Mouse (Mus musculus) megakaryocyte-erythroid progenitor cell, adult 5 weeks (primary cell): Measurements from ENCODE around the gene Olfr1056. TPM values are rescaled to one million over a fixed set of nuclear protein-coding genes. Genes with fewer than 3 reads are reported as not detected.

Source experiments
- polyA plus RNA-seq: library from polyadenylated mRNA; stranded (reverse); fragments of >175 nt; gene quantifications from 2 replicates; pipeline ENCODE4 v1.2.3, GENCODE M21; 2012

The Olfr1056 gene
- polyA plus RNA-seq: not detected in 2 replicates

DNA sequence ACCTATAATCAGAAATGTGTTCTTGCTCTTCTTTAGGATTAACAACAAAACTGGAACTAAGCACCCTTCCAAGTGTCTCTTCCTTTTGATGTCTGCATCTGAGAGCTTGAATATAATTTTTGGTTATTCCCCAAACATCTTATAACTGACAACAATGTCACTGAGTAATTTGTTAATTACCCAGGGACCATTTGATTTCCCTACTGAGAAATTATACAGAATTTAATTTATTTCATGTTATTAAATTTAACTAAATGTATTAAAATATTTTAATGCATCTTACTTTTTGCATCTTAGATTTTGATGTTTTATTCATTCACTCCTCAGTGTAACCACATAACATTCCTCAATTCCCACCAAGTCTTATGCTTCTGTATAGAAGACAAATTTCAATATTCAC is at the start of gene Olfr1056:
Gene Olfr1056 (minus strand): TSS at position 101 of the 400 bp plus-strand sequence.

DNA sequence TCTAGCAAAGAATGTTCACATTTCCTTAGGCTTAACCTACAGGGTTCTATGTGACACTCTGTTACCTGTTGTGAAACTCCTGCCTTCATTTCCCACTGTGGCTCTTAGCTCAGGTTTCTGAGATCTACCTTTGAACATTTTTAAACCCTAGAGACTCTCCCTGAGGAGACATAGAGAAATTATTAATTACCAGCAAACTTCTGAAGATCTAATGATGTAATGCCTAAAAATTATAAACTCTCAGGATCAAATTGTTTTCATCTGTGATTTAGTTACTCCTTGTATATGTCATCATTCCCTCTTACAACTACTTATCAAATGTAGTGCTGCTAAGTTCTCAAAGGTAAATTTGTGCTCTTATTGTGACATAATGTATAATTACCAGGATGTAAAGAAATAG is 26.2 kb upstream of the Olfr1056 start, which contains the start of gene Olfr1058:
Gene Olfr1058 (minus strand): TSS at position 101 of the 400 bp plus-strand sequence.

DNA sequence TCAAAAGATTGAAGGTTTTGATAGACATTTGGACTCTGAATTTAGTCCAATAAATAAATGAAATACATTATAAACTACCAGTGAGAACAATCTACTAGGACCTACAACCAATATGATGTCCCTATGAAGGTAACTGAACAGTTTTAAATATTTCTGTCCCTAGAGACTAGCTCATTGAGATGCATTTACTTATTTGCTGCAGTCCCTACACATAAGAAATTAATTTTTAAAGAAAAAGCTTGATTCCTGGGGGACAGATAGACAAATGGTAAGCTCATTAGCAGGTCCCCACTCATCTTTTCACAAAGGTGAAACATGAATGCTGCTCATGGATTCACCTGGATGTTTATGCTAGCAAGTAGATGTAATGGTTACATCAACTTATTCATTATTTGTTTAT is 16.0 kb upstream of the Olfr1056 start, which contains the start of gene Olfr1057:
Gene Olfr1057 (minus strand): TSS at position 101 of the 400 bp plus-strand sequence.

DNA sequence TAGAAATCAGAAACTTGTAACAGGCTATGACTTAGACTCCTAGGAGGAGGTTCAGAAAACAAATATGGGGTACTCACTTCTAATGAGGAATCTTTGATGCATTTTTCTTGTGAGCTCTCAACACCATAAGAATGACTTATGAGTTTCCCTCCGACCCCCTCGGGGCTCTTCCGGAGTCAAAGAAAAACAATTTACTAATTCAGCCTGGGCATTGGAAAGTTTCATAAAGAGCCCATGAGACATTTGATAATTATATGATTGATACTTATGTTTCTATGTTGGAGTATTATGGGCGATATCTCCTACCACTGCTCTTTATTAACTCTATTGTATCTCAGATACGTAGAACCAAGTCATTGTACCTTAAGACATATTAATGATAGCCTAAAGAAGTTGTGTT is 12.1 kb downstream of the Olfr1056 start, which contains the start of gene Olfr1055:
Gene Olfr1055 (minus strand): TSS at position 101 of the 400 bp plus-strand sequence.

DNA sequence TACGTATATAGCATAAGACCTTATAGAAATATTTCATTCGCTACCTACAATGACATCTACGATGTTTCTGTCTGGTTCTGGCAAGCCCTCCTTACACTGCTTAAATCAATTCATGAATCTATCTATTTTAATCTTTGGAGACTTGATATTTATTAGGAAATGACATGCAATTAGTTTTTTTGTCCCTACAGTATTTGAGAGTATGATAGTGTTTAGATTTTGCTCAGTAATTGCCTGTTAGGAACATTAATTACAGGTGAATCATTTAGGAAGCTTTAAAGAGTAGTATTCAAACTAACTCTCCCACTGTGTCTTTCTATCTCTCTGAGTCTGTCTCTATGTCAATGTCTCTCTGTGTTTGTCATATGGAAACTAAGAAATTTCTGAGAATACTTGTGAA is 26.9 kb downstream of the Olfr1056 start, which contains the start of gene Olfr1054:
Gene Olfr1054 (minus strand): TSS at position 101 of the 400 bp plus-strand sequence.

DNA sequence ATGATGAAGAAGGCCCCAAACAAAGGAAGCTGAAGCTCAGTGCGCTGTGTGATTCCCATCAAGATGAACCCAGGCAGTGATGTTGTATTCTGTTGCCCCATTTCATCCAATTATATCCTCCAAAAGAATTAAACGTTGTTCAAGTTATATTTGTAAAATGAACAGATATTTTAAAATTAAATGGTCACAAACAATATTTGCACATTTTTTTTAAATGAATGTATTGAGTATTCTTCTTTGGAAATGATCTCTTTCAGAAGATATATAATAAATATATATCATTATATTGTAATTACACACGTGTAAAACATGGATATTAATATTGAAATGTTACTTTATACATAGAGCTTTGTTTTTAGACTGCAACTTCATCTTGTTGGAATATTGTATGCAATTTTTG is 47.1 kb downstream of the Olfr1056 start, which contains the start of gene Olfr1053:
Gene Olfr1053 (minus strand): TSS at position 101 of the 400 bp plus-strand sequence.

Other genes starting within 250 kb of the Olfr1056 start
- gene Olfr1039, start 226.5 kb downstream of the Olfr1056 start, polyA plus RNA-seq: 0.02 TPM in 1 of 2 replicates, not detected in the other
- not detected in 2 replicates for gene Olfr1040, start 215.7 kb downstream of the Olfr1056 start, polyA plus RNA-seq
- gene Olfr1042, start 200.6 kb downstream of the Olfr1056 start, polyA plus RNA-seq: not detected in 2 replicates
- gene Olfr1043, start 194.9 kb downstream of the Olfr1056 start, polyA plus RNA-seq: not detected in 2 replicates
- gene Olfr1044, start 184.6 kb downstream of the Olfr1056 start, polyA plus RNA-seq: not detected in 2 replicates
- not detected in 2 replicates for gene Olfr52, start 176.8 kb downstream of the Olfr1056 start, polyA plus RNA-seq
- gene Olfr1045, start 159.5 kb downstream of the Olfr1056 start, polyA plus RNA-seq: not detected in 2 replicates
- gene Olfr1046, start 143.2 kb downstream of the Olfr1056 start, polyA plus RNA-seq: not detected in 2 replicates
- not detected in 2 replicates for gene Olfr1047, start 131.1 kb downstream of the Olfr1056 start, polyA plus RNA-seq
- not detected in 2 replicates for gene Olfr1048, start 122.2 kb downstream of the Olfr1056 start, polyA plus RNA-seq
- not detected in 2 replicates for gene Olfr1049, start 104.1 kb downstream of the Olfr1056 start, polyA plus RNA-seq
- gene Olfr1051, start 83.4 kb downstream of the Olfr1056 start, polyA plus RNA-seq: not detected in 2 replicates
- not detected in 2 replicates for gene Olfr1052, start 70.0 kb downstream of the Olfr1056 start, polyA plus RNA-seq
- gene Olfr1053, start 47.2 kb downstream of the Olfr1056 start, polyA plus RNA-seq: not detected in 2 replicates
- gene Olfr1054, start 27.0 kb downstream of the Olfr1056 start, polyA plus RNA-seq: not detected in 2 replicates
- not detected in 2 replicates for gene Olfr1055, start 12.2 kb downstream of the Olfr1056 start, polyA plus RNA-seq
- gene Olfr1057, start 15.9 kb upstream of the Olfr1056 start, polyA plus RNA-seq: not detected in 2 replicates
- not detected in 2 replicates for gene Olfr1058, start 26.1 kb upstream of the Olfr1056 start, polyA plus RNA-seq
- not detected in 2 replicates for gene Olfr1061, start 51.6 kb upstream of the Olfr1056 start, polyA plus RNA-seq
- not detected in 2 replicates for gene Olfr1062, start 64.3 kb upstream of the Olfr1056 start, polyA plus RNA-seq
- gene Olfr1065, start 88.1 kb upstream of the Olfr1056 start, polyA plus RNA-seq: not detected in 2 replicates
- not detected in 2 replicates for gene Olfr1066, start 93.8 kb upstream of the Olfr1056 start, polyA plus RNA-seq
- gene Olfr228, start 124.9 kb upstream of the Olfr1056 start, polyA plus RNA-seq: not detected in 2 replicates
- not detected in 2 replicates for gene Olfr1076, start 146.0 kb upstream of the Olfr1056 start, polyA plus RNA-seq
- gene Olfr1079, start 180.0 kb upstream of the Olfr1056 start, polyA plus RNA-seq: not detected in 2 replicates
- gene Olfr1080, start 195.8 kb upstream of the Olfr1056 start, polyA plus RNA-seq: not detected in 2 replicates
- not detected in 2 replicates for gene Olfr1082, start 236.5 kb upstream of the Olfr1056 start, polyA plus RNA-seq